Mouse (Mus musculus): Measurements from ENCODE around the gene Scube2.

GRCm38 (mm10) chr7:109768699-109769383, 96.6 kb downstream of the Scube2 start:
- TF ChIP-seq CTCF (IDR thresholded peaks at IDR 0.05; ENCODE audit: low read depth, low read length) (no peak), POLR2A (IDR thresholded peaks at IDR 0.05; ENCODE audit: borderline replicate concordance, low read depth, low read length) (no peak)
